Mouse (Mus musculus): ENCODE measurements around the gene Gm13305. TPM values are rescaled to one million over a fixed set of nuclear protein-coding genes. Genes with fewer than 3 reads are reported as not detected.
"Not testable (repeated sequence)": the region's sequence is repeated elsewhere in the genome, so short reads cannot be mapped to it uniquely, and the experiment has no call there.

Gene Gm13305
- 1.6 and 2.1 TPM in 2 replicates for polyA plus RNA-seq (2012; rRNA removed)

DNA sequence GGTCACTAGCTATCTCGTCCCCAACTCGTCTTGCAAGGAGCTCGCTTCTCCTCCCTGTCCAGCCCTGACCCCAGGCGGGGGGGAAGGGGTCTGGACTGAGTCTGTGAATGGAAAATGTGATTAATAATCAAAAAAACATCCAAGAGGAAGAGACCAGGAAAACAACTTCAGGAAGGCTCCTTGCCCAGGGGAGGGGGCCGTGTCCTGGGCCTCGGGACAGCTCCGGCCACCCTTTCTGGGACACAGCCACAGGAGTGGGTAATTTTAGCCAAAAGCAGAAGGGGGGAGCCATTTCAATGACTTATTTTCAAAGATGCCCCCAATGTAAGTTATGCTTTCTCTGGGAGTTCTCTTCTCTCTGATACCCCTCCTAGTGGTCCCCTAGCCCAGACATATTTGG is at the start of gene Gm13305:
Gene Gm13305 (minus strand): TSS at position 101 of the 400 bp plus-strand sequence.
- H3K4me3 ChIP-seq (ENCODE audit: insufficient read depth, low read length); H3K4me1 ChIP-seq (ENCODE audit: control insufficient read depth, insufficient read depth, low read length); H3K27ac ChIP-seq (ENCODE audit: insufficient read depth, low read length): not testable (repeated sequence)

DNA sequence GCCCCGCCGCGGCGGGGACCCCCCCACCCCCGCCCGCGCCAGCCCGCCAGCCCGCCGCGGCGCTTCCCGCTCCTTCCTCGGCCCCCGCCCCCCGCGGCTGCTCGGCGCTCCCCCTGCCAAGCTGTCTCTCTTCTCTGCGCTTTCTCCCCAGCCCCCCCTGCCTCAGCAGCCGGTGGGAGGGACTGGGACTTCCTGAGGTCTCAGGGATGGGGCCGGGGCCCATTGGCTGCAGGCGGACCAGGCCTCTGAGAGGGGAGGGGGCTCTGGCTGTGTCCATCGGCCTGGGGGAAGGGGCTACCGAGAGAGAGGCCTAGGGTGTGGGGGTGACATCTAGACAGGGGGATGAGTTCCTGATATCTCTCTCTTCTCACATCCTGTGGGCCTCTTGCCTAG is 16.6 kb upstream of the Gm13305 start:
- H3K27ac ChIP-seq (ENCODE audit: insufficient read depth, low read length); H3K4me1 ChIP-seq (ENCODE audit: control insufficient read depth, insufficient read depth, low read length); H3K4me3 ChIP-seq (ENCODE audit: insufficient read depth, low read length): not testable (repeated sequence)

DNA sequence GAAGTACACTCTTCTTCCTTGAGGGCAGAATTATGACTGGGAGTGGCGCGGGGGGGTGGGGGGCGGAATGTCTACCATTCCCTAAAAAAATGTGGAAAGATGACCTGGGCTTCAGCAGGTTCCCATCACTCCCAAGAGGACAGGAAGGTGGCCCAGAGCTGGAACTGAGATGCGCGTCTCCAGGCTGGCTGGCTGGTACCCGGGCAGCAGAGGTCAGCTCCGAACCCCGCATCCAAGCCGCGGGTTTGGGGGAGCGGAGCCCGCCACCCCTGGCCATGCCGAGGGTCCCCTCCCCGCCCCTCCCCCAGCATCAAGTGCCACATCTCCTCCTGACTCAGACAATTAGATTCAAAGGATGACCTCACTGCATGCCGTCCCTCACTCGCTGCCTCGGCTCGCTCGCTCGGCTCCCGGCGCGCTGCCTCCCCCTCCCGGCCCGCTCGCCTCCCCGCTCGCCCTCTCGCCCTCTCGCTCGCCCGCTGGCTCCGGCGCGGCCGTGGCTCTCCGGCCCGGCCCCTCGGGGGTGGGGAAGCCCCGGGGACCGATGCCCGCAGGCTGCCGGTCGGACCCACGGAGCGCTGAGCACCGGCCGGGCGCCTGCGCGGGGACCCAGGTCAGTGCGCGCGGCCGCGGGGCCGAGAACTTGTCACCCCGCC is 16.0 kb upstream of the Gm13305 start:
- H3K4me3 ChIP-seq (ENCODE audit: insufficient read depth, low read length); H3K4me1 ChIP-seq (ENCODE audit: control insufficient read depth, insufficient read depth, low read length); H3K27ac ChIP-seq (ENCODE audit: insufficient read depth, low read length): not testable (repeated sequence)

DNA sequence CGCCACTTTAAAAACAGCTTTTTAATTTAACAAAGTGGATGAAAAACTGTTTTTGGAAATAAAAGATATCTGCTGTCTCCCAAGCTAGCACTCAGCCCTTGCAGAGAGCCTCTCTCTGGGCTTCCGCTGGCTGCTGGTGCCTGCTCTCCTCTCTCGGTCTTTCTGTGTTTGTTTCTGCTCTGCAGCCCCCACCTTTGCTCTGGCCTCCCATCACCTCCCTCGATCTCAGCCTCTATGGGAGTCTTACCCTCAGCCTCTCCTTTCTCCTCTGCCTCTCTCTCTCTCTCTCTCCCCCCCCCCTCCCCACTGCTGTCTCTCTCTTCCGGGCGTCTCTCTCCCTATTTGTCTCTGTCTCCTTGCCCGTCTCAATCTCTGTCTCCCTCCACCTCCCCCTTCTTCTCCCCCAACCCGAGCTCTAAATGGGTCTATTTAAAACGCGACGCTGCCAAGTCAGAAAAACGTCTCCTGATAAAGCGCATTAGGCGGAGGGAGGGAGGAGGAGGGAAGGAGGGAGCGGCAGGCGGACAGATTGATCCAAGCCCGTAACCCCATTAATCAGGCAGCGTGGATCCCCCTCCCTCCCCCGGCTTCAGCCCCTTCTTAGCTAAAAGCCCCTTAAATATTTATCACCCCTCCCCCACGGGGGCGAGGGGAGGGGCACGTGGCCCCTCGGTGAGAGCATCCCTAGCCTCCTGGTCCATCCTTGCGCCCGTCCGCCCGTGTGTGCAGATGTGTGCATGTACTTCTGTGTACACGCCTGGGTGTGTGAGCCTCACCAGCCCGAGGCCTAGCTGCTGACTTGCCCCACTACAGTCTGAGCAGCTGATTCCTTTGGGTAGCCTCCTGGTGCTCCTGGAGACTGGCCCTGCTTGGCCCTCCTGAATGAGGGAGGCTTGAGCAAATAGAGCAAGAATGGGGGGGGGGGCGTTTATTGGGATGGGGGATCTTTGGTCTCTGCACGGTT is 15.1 kb upstream of the Gm13305 start:
- H3K4me3 ChIP-seq (ENCODE audit: insufficient read depth, low read length); H3K4me1 ChIP-seq (ENCODE audit: control insufficient read depth, insufficient read depth, low read length); H3K27ac ChIP-seq (ENCODE audit: insufficient read depth, low read length): not testable (repeated sequence)

DNA sequence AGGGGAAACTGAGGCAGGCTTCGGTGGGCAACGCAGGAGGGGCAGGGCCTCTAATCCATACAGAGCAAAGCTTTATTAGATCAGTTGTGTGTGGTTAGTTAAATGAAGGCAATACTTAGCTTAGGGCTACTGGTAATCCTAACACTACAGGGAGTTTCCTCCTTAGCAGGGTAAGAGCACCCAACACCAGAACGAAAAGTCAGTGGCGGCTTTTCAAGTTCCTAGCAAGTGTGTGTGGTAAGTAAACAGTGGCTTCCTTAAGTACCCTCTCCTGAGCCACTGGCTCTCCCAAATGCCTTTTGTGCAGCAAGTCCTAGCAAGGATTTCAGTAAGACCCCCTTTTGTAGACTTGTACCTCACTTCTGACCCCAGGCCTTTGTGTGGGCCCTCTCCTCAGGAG is 9.8 kb upstream of the Gm13305 start:
- H3K27ac ChIP-seq (ENCODE audit: insufficient read depth, low read length); H3K4me1 ChIP-seq (ENCODE audit: control insufficient read depth, insufficient read depth, low read length); H3K4me3 ChIP-seq (ENCODE audit: insufficient read depth, low read length): not testable (repeated sequence)

DNA sequence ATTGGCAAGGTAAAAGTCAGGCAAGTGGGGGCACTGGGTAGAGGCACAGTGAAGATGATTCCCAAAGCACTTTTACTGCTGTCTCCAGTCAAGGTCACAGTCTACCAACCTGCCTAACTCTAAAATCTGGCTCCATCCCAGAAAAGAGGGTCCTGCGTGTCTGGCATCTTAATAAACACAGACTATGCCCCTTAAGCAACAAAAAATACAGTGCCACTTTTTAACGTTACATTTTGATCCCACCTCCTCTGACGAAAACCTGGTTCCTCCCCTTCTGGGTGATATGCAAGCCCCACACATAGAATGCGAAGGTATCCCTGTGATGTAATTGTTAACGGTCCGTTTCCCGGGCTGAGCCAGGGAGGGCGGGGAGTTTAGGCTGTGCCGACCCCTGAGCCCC is 15.3 kb downstream of the Gm13305 start, which contains the start of gene Gm13306:
Gene Gm13306 (plus strand): TSS at position 301 of the 400 bp plus-strand sequence.
- H3K4me3 ChIP-seq (ENCODE audit: insufficient read depth, low read length); H3K27ac ChIP-seq (ENCODE audit: insufficient read depth, low read length); H3K4me1 ChIP-seq (ENCODE audit: control insufficient read depth, insufficient read depth, low read length): not testable (repeated sequence)

DNA sequence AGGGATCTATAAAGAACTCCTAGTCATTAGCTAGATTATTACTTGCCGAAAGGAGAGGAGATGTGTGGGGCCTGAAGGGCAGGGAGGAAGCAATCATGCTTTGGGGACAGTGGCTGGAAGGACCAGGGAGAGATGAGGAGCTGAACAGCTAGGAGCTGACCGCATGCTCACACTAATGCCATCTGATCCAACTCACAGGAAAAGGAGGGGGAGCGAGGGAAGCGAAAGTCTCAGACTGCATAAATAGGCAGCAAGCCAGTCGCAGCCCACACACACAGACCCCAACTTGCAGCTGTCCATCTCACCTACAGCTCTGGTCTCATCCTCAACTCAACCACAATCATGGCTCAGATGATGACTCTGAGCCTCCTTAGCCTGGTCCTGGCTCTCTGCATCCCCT is 53.9 kb downstream of the Gm13305 start, which contains the start of gene Gm13304:
Gene Gm13304 (plus strand): TSS at position 301 of the 400 bp plus-strand sequence.
- H3K27ac ChIP-seq (ENCODE audit: insufficient read depth, low read length); H3K4me1 ChIP-seq (ENCODE audit: control insufficient read depth, insufficient read depth, low read length); H3K4me3 ChIP-seq (ENCODE audit: insufficient read depth, low read length): not testable (repeated sequence)

Other genes starting within 250 kb of the Gm13305 start
- 59.6 and 75.3 TPM in 2 replicates for gene Gm20878, start 227.0 kb downstream of the Gm13305 start, polyA plus RNA-seq (2012; rRNA removed)
- 3.9 and 4.6 TPM in 2 replicates for gene Fam205a4, start 202.5 kb downstream of the Gm13305 start, polyA plus RNA-seq (2012; rRNA removed)
- gene Gm21093, start 133.9 kb downstream of the Gm13305 start, polyA plus RNA-seq (2012; rRNA removed): 4.6 TPM in 2 replicates
- not detected in 2 replicates for gene Gm3893, start 77.4 kb downstream of the Gm13305 start, polyA plus RNA-seq (2012; rRNA removed)
- 0.19 and 0.40 TPM in 2 replicates for gene Gm13304, start 53.8 kb downstream of the Gm13305 start, polyA plus RNA-seq (2012; rRNA removed)
- gene Gm13306, start 15.2 kb downstream of the Gm13305 start, polyA plus RNA-seq (2012; rRNA removed): 25.1 and 26.7 TPM in 2 replicates
- gene Gm10600, start 72.0 kb upstream of the Gm13305 start, polyA plus RNA-seq (2012; rRNA removed): not detected in 2 replicates
- not detected in 2 replicates for gene Ccl21b, start 87.2 kb upstream of the Gm13305 start, polyA plus RNA-seq (2012; rRNA removed)
- gene Gm21953, start 125.7 kb upstream of the Gm13305 start, polyA plus RNA-seq (2012; rRNA removed): not detected in 2 replicates
- 0.44 and 1.1 TPM in 2 replicates for gene Fam205a3, start 149.7 kb upstream of the Gm13305 start, polyA plus RNA-seq (2012; rRNA removed)

Data from cortical plate, adult 2 months (tissue).